Comparison of ENCODE assay signal across 10 mouse cellular contexts in the genomic region with DNA sequence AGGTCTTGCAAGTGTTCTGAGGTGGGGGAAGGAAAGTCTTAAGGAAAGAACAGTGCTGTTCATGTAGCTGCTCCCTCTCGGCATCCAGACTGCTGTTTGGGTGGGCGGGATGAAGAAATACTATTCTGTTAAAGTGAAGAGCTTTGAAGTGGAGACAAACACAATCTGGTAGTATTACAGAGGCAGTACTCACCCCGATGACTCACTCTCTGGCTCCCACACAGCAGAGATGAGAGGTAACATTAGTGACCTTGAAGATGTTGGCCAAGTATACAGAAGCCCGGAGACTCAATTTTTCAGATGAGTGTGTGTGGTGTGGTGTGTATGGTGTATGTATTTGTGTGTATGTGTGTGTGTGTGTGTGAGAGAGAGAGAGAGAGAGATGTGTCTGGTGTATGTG. TPM values are rescaled to one million over a fixed set of nuclear protein-coding genes. Genes with fewer than 3 reads are reported as not detected.
DNase-seq lines count a peak whose midpoint lies in the region; ATAC-seq lines count a peak whose summit lies in the region.
"Had no signal": no experiment of that assay in that cellular context is flagged by ENCODE, and none has a peak within 500 bp of the region (broad histone marks: within the 10 kb centered on the region; RNA-seq: fewer than 3 reads in every experiment).

No protein-coding gene starts in this region.

- H3K27me3 ChIP-seq in embryonic facial prominence, embryonic 12.5 days: no peaks in the 10 kb centered on the region
- no peaks in the 10 kb centered on the region for H3K27me3 ChIP-seq in embryonic facial prominence, embryonic 10.5 days (replicated peaks; ENCODE audit: low read depth, poor library complexity, severe bottlenecking)
- no peaks in the 10 kb centered on the region for H3K27me3 ChIP-seq in embryonic facial prominence, embryonic 15.5 days
- H3K27me3 ChIP-seq: limb, embryonic 13.5 days had no signal

- DNase-seq in embryonic facial prominence, embryonic 10.5 days (ENCODE audit: low spot score): no peak
- peak; percentile 64 for DNase-seq in left cerebral cortex, adult 11 months (ENCODE audit: low spot score)
- no peak for DNase-seq in left cerebral cortex, postnatal 4 days
- peak; percentile 54 for DNase-seq in lung, postnatal 25 days (ENCODE audit: low spot score)
- DNase-seq in urinary bladder, adult 2 months (ENCODE audit: low spot score): no peak
- DNase-seq in T-cell, adult 2 months (ENCODE audit: low spot score): no peak

- WGBS in embryonic facial prominence, embryonic 12.5 days: 72% methylated on average over 4 of the region's 4 CpGs
- WGBS in embryonic facial prominence, embryonic 10.5 days: 84% methylated on average over 4 of the region's 4 CpGs
- 47% methylated on average over 4 of the region's 4 CpGs for WGBS in embryonic facial prominence, embryonic 15.5 days

- no peaks in the 10 kb centered on the region for H3K36me3 ChIP-seq in embryonic facial prominence, embryonic 12.5 days
- no peaks in the 10 kb centered on the region for H3K36me3 ChIP-seq in embryonic facial prominence, embryonic 10.5 days (replicated peaks)
- H3K36me3 ChIP-seq in embryonic facial prominence, embryonic 15.5 days: no peaks in the 10 kb centered on the region
- H3K36me3 ChIP-seq: limb, embryonic 13.5 days had no signal

- H3K9me3 ChIP-seq in embryonic facial prominence, embryonic 12.5 days: no peaks in the 10 kb centered on the region
- H3K9me3 ChIP-seq in embryonic facial prominence, embryonic 10.5 days: no peaks in the 10 kb centered on the region
- no peaks in the 10 kb centered on the region for H3K9me3 ChIP-seq in embryonic facial prominence, embryonic 15.5 days (replicated peaks)
- H3K9me3 ChIP-seq: limb, embryonic 13.5 days had no signal

- no peak overlapping the region for H3K4me3 ChIP-seq in embryonic facial prominence, embryonic 12.5 days
- H3K4me3 ChIP-seq in embryonic facial prominence, embryonic 10.5 days: no peak overlapping the region
- H3K4me3 ChIP-seq in embryonic facial prominence, embryonic 15.5 days (replicated peaks): no peak overlapping the region
- H3K4me3 ChIP-seq: limb, embryonic 13.5 days had no signal

- no peak overlapping the region for H3K4me2 ChIP-seq in embryonic facial prominence, embryonic 12.5 days (replicated peaks)
- H3K4me2 ChIP-seq in embryonic facial prominence, embryonic 15.5 days (replicated peaks): no peak overlapping the region
- H3K4me2 ChIP-seq: limb, embryonic 13.5 days had no signal

- no peak overlapping the region for H3K9ac ChIP-seq in embryonic facial prominence, embryonic 12.5 days
- no peak overlapping the region for H3K9ac ChIP-seq in embryonic facial prominence, embryonic 15.5 days
- H3K9ac ChIP-seq: limb, embryonic 13.5 days had no signal

- intact Hi-C loops in left cerebral cortex, postnatal 4 days (cut with DNase I): no loop called here

- no peak overlapping the region for H3K27ac ChIP-seq in embryonic facial prominence, embryonic 12.5 days
- no peak overlapping the region for H3K27ac ChIP-seq in embryonic facial prominence, embryonic 10.5 days (replicated peaks)
- no peak overlapping the region for H3K27ac ChIP-seq in embryonic facial prominence, embryonic 15.5 days (replicated peaks)
- H3K27ac ChIP-seq: limb, embryonic 13.5 days had no signal

- peaks cover 21% of the 10 kb centered on the region for H3K4me1 ChIP-seq in embryonic facial prominence, embryonic 12.5 days
- H3K4me1 ChIP-seq in embryonic facial prominence, embryonic 10.5 days: peaks cover 22% of the 10 kb centered on the region
- peaks cover 31% of the 10 kb centered on the region for H3K4me1 ChIP-seq in embryonic facial prominence, embryonic 15.5 days

- ATAC-seq in embryonic facial prominence, embryonic 12.5 days (ENCODE audit: insufficient number of reproducible peaks, insufficient read depth, low FRiP score, low TSS enrichment): peak; percentile 25; the same call in 1 of the 2 replicates
- peak; percentile 36; the same call in 1 of the 2 replicates for ATAC-seq in embryonic facial prominence, embryonic 15.5 days (ENCODE audit: insufficient number of reproducible peaks, low FRiP score, low TSS enrichment, low read depth)

RNA-seq across cellular contexts. Expression of a gene that starts 22.5 kb away (rescaled TPM):
- polyA plus RNA-seq in embryonic facial prominence, embryonic 12.5 days (2016; fragmentation: Nextera tagmentation; extraction: Ambion mirVana): 10.8 and 12.9 TPM in 2 replicates
- polyA plus RNA-seq in embryonic facial prominence, embryonic 10.5 days (2016; fragmentation: Nextera tagmentation; extraction: Ambion mirVana): 4.6 and 6.3 TPM in 2 replicates
- 10 to 100 TPM; 10.1 to 12.2 TPM for total RNA-seq in left cerebral cortex, postnatal 4 days (2021)
- 10.3 and 11.0 TPM in 2 replicates for polyA plus RNA-seq in embryonic facial prominence, embryonic 15.5 days (2015; fragmentation: Nextera tagmentation; extraction: Ambion mirVana)
- 14.5 and 14.9 TPM in 2 replicates for polyA plus RNA-seq in urinary bladder, adult 2 months (2012; rRNA removed)
- total RNA-seq: hematopoietic stem cell, adult 5-6 weeks had no signal

RNA-seq across cellular contexts. Expression of a gene that starts 22.7 kb away (rescaled TPM):
- 7.9 and 8.1 TPM in 2 replicates for polyA plus RNA-seq in embryonic facial prominence, embryonic 12.5 days (2016; fragmentation: Nextera tagmentation; extraction: Ambion mirVana)
- 3.7 and 4.3 TPM in 2 replicates for polyA plus RNA-seq in embryonic facial prominence, embryonic 10.5 days (2016; fragmentation: Nextera tagmentation; extraction: Ambion mirVana)
- total RNA-seq in left cerebral cortex, postnatal 4 days (2021): 10 to 100 TPM; 50.1 to 56.7 TPM
- 9.2 and 10.4 TPM in 2 replicates for polyA plus RNA-seq in embryonic facial prominence, embryonic 15.5 days (2015; fragmentation: Nextera tagmentation; extraction: Ambion mirVana)
- polyA plus RNA-seq in urinary bladder, adult 2 months (2012; rRNA removed): 21.9 and 31.2 TPM in 2 replicates

Comparison
In these comparisons a context has a peak if more than half of its experiments do, and no peak if none do; other contexts are left out.
1. DNase-seq: peak in left cerebral cortex, adult 11 months (single experiment) and lung, postnatal 25 days (single experiment); none in embryonic facial prominence, embryonic 10.5 days (single experiment), left cerebral cortex, postnatal 4 days (single experiment), urinary bladder, adult 2 months (single experiment) and T-cell, adult 2 months (single experiment).